Mouse (Mus musculus): ENCODE data around the gene Flt3. TPM values are rescaled to one million over a fixed set of nuclear protein-coding genes. Genes with fewer than 3 reads are reported as not detected.

The Flt3 gene
- polyA plus RNA-seq, 1 experiment from 2014 or later, result 2.9 TPM

- WGBS (ENCODE audit: insufficient replicate concordance), result 74% methylated on average over 8 of the region's 8 CpGs
- Histone ChIP-seq H3K27ac (no peak overlapping the region), H3K4me2 (no peak overlapping the region), H3K9ac (no peak overlapping the region), H3K27me3 (replicated peaks) (no peaks in the 10 kb centered on the region), H3K36me3 (no peaks in the 10 kb centered on the region), H3K4me1 (no peaks in the 10 kb centered on the region), H3K9me3 (replicated peaks) (no peaks in the 10 kb centered on the region), H3K4me3 (no peak overlapping the region)
- no peak for ATAC-seq
Observed at GRCm38 (mm10) chr5:147370276-147370675, 30.0 kb downstream of the Flt3 start.

- Histone ChIP-seq H3K4me2 (no peak overlapping the region), H3K27ac (no peak overlapping the region), H3K9ac (no peak overlapping the region), H3K9me3 (replicated peaks) (no peaks in the 10 kb centered on the region), H3K4me1 (no peaks in the 10 kb centered on the region), H3K27me3 (replicated peaks) (no peaks in the 10 kb centered on the region), H3K36me3 (no peaks in the 10 kb centered on the region), H3K4me3 (no peak overlapping the region)
- ATAC-seq, result no peak
- WGBS (ENCODE audit: insufficient replicate concordance), result 84% methylated on average over 6 of the region's 6 CpGs
Observed at GRCm38 (mm10) chr5:147368221-147368620, 32.1 kb downstream of the Flt3 start.

- Histone ChIP-seq H3K27ac (peak overlapping the region; percentile 59; the same call in 1 of the 2 replicates), H3K4me1 (no peaks in the 10 kb centered on the region), H3K9ac (no peak overlapping the region), H3K36me3 (no peaks in the 10 kb centered on the region), H3K4me3 (no peak overlapping the region), H3K9me3 (replicated peaks) (no peaks in the 10 kb centered on the region), H3K4me2 (peak overlapping the region; percentile 3), H3K27me3 (replicated peaks) (no peaks in the 10 kb centered on the region)
- no peak for ATAC-seq
- 24% methylated on average over 16 of the region's 16 CpGs for WGBS (ENCODE audit: insufficient replicate concordance)
Observed at GRCm38 (mm10) chr5:147365995-147366765, 34.1 kb downstream of the Flt3 start.

- 34% methylated on average over 12 of the region's 12 CpGs for WGBS (ENCODE audit: insufficient replicate concordance)
- no peak overlapping the region for H3K27ac ChIP-seq
Observed at GRCm38 (mm10) chr5:147363054-147363453, 37.2 kb downstream of the Flt3 start.

GRCm38 (mm10) chr5:147358481-147358880 lies 41.8 kb downstream of the Flt3 start:
- WGBS (ENCODE audit: insufficient replicate concordance), result 81% methylated on average over 11 of the region's 11 CpGs
- H3K9ac ChIP-seq, result no peak overlapping the region
- H3K27me3 ChIP-seq (replicated peaks), result no peaks in the 10 kb centered on the region
- no peaks in the 10 kb centered on the region for H3K4me1 ChIP-seq
- H3K9me3 ChIP-seq (replicated peaks), result no peaks in the 10 kb centered on the region
- ATAC-seq, result no peak
- H3K4me3 ChIP-seq, result no peak overlapping the region
- H3K36me3 ChIP-seq, result no peaks in the 10 kb centered on the region
- H3K27ac ChIP-seq, result no peak overlapping the region
- no peak overlapping the region for H3K4me2 ChIP-seq

More at GRCm38 (mm10) chr5:147363054-147363453, 37.2 kb downstream of the Flt3 start:
- no peak overlapping the region for H3K4me2 ChIP-seq
- no peaks in the 10 kb centered on the region for H3K36me3 ChIP-seq
- H3K4me1 ChIP-seq, result no peaks in the 10 kb centered on the region
- no peak overlapping the region for H3K9ac ChIP-seq
- no peaks in the 10 kb centered on the region for H3K9me3 ChIP-seq (replicated peaks)
- no peak overlapping the region for H3K4me3 ChIP-seq
- no peak for ATAC-seq
- no peaks in the 10 kb centered on the region for H3K27me3 ChIP-seq (replicated peaks)

- Histone ChIP-seq H3K9ac (no peak overlapping the region), H3K4me2 (no peak overlapping the region), H3K36me3 (no peaks in the 10 kb centered on the region), H3K4me1 (no peaks in the 10 kb centered on the region), H3K9me3 (replicated peaks) (no peaks in the 10 kb centered on the region), H3K27ac (no peak overlapping the region), H3K27me3 (replicated peaks) (0 out of 2 replicates have a peak, but pooled peaks cover under 1% of the 10 kb centered on the region), H3K4me3 (no peak overlapping the region)
- WGBS (ENCODE audit: insufficient replicate concordance), result 42% methylated on average over 3 of the region's 3 CpGs
- ATAC-seq, result no peak
Observed at GRCm38 (mm10) chr5:147357536-147357935, 42.8 kb downstream of the Flt3 start.

- H3K9me3 ChIP-seq (replicated peaks), result no peaks in the 10 kb centered on the region
- no peak overlapping the region for H3K4me2 ChIP-seq
- H3K36me3 ChIP-seq, result no peaks in the 10 kb centered on the region
- no peak overlapping the region for H3K27ac ChIP-seq
- 76% methylated on average over 13 of the region's 13 CpGs for WGBS (ENCODE audit: insufficient replicate concordance)
- 0 out of 2 replicates have a peak, but pooled peaks cover 3% of the 10 kb centered on the region for H3K27me3 ChIP-seq (replicated peaks)
- H3K4me1 ChIP-seq, result no peaks in the 10 kb centered on the region
- no peak for ATAC-seq
- H3K9ac ChIP-seq, result no peak overlapping the region
- H3K4me3 ChIP-seq, result no peak overlapping the region
Observed at GRCm38 (mm10) chr5:147356260-147357055, 43.8 kb downstream of the Flt3 start.

GRCm38 (mm10) chr5:147355788-147356187 lies 44.5 kb downstream of the Flt3 start:
- Histone ChIP-seq H3K4me3 (no peak overlapping the region), H3K9ac (no peak overlapping the region), H3K27me3 (replicated peaks) (0 out of 2 replicates have a peak, but pooled peaks cover 3% of the 10 kb centered on the region), H3K27ac (no peak overlapping the region), H3K4me1 (no peaks in the 10 kb centered on the region), H3K9me3 (replicated peaks) (no peaks in the 10 kb centered on the region), H3K4me2 (no peak overlapping the region), H3K36me3 (no peaks in the 10 kb centered on the region)
- WGBS (ENCODE audit: insufficient replicate concordance), result 53% methylated on average over 3 of the region's 3 CpGs
- ATAC-seq, result no peak

- no peak overlapping the region for H3K4me3 ChIP-seq
- H3K36me3 ChIP-seq, result no peaks in the 10 kb centered on the region
- 57% methylated on average over 8 of the region's 8 CpGs for WGBS (ENCODE audit: insufficient replicate concordance)
- no peak overlapping the region for H3K4me2 ChIP-seq
- H3K9ac ChIP-seq, result no peak overlapping the region
- no peak for ATAC-seq
- no peak overlapping the region for H3K27ac ChIP-seq
- H3K4me1 ChIP-seq, result no peaks in the 10 kb centered on the region
- H3K27me3 ChIP-seq (replicated peaks), result 0 out of 2 replicates have a peak, but pooled peaks cover 3% of the 10 kb centered on the region
- no peaks in the 10 kb centered on the region for H3K9me3 ChIP-seq (replicated peaks)
Observed at GRCm38 (mm10) chr5:147354985-147355384, 45.3 kb downstream of the Flt3 start.

- Histone ChIP-seq H3K9ac (no peak overlapping the region), H3K36me3 (no peaks in the 10 kb centered on the region), H3K9me3 (replicated peaks) (no peaks in the 10 kb centered on the region), H3K27ac (no peak overlapping the region), H3K4me3 (no peak overlapping the region), H3K4me2 (no peak overlapping the region), H3K27me3 (replicated peaks) (0 out of 2 replicates have a peak, but pooled peaks cover 3% of the 10 kb centered on the region), H3K4me1 (no peaks in the 10 kb centered on the region)
- no peak for ATAC-seq
- WGBS (ENCODE audit: insufficient replicate concordance), result 44% methylated on average over 17 of the region's 17 CpGs
Observed at GRCm38 (mm10) chr5:147354161-147354780, 46.0 kb downstream of the Flt3 start.

- Histone ChIP-seq H3K4me3 (no peak overlapping the region), H3K4me1 (no peaks in the 10 kb centered on the region), H3K4me2 (no peak overlapping the region), H3K9ac (no peak overlapping the region), H3K27ac (no peak overlapping the region), H3K9me3 (replicated peaks) (no peaks in the 10 kb centered on the region), H3K36me3 (no peaks in the 10 kb centered on the region), H3K27me3 (replicated peaks) (0 out of 2 replicates have a peak, but pooled peaks cover 3% of the 10 kb centered on the region)
- 67% methylated on average over 8 of the region's 8 CpGs for WGBS (ENCODE audit: insufficient replicate concordance)
- no peak for ATAC-seq
Observed at GRCm38 (mm10) chr5:147351931-147352330, 48.4 kb downstream of the Flt3 start.

GRCm38 (mm10) chr5:147345981-147346380 lies 54.3 kb downstream of the Flt3 start:
- 43% methylated on average over 1 of the region's 1 CpGs for WGBS (ENCODE audit: insufficient replicate concordance)
- H3K27me3 ChIP-seq (replicated peaks), result 0 out of 2 replicates have a peak, but pooled peaks cover 3% of the 10 kb centered on the region
- no peak for ATAC-seq
- H3K4me2 ChIP-seq, result no peak overlapping the region
- H3K27ac ChIP-seq, result no peak overlapping the region
- no peaks in the 10 kb centered on the region for H3K9me3 ChIP-seq (replicated peaks)
- no peaks in the 10 kb centered on the region for H3K36me3 ChIP-seq
- H3K4me1 ChIP-seq, result no peaks in the 10 kb centered on the region
- no peak overlapping the region for H3K4me3 ChIP-seq
- no peak overlapping the region for H3K9ac ChIP-seq

Measured in liver, embryonic 12.5 days (tissue).